ENCODE assay signal across 30 mouse cellular contexts in genomic region chr1:86257228-86257627, GRCm38 (mm10). TPM values are rescaled to one million over a fixed set of nuclear protein-coding genes. Genes with fewer than 3 reads are reported as not detected.
"Had no signal": no experiment of that assay in that cellular context is flagged by ENCODE, and none has a peak within 500 bp of the region (broad histone marks: within the 10 kb centered on the region; RNA-seq: fewer than 3 reads in every experiment).

No protein-coding gene starts in this region.

- H3K36me3 ChIP-seq: heart, embryonic 10.5 days; heart, embryonic 12.5 days; heart, embryonic 15.5 days; intestine, embryonic 15.5 days; kidney, embryonic 15.5 days had no signal

- H3K4me3 ChIP-seq: heart, embryonic 10.5 days; heart, embryonic 12.5 days; heart, embryonic 13.5 days; heart, embryonic 15.5 days; hindbrain, embryonic 10.5 days; hindbrain, embryonic 12.5 days; hindbrain, embryonic 13.5 days; hindbrain, embryonic 15.5 days; intestine, embryonic 15.5 days; kidney, embryonic 15.5 days; layer of hippocampus, adult 2 months had no signal

- H3K27me3 ChIP-seq: heart, embryonic 12.5 days; heart, embryonic 13.5 days; heart, embryonic 15.5 days; hindbrain, embryonic 12.5 days; hindbrain, embryonic 13.5 days; hindbrain, embryonic 15.5 days; intestine, embryonic 15.5 days; kidney, embryonic 15.5 days had no signal

- DNase-seq: heart, postnatal 10 days; heart, postnatal 14 days; heart, postnatal 36 days; heart, postnatal 4 days; kidney, adult 11 months; kidney, adult 18-20 months; kidney, adult 2 months; kidney, adult 8-10 months; kidney, adult 9 months; kidney, postnatal 10 days; kidney, postnatal 14 days; kidney, postnatal 25 days; kidney, postnatal 36 days; kidney, postnatal 4 days; layer of hippocampus, adult 9-11 months; layer of hippocampus, postnatal 36 days had no signal

- H3K4me2 ChIP-seq: heart, embryonic 11.5 days; heart, embryonic 12.5 days; heart, embryonic 13.5 days; heart, embryonic 15.5 days; hindbrain, embryonic 12.5 days; hindbrain, embryonic 13.5 days; hindbrain, embryonic 14.5 days; hindbrain, embryonic 15.5 days; intestine, embryonic 15.5 days; kidney, embryonic 15.5 days had no signal

RNA-seq across cellular contexts. Expression of gene B3gnt7, which starts 45.4 kb away (rescaled TPM):
- polyA plus RNA-seq: inflammation-experienced regulatory T-cells, adult 6 months had no signal
